Mouse (Mus musculus): ENCODE data around the gene Ss18l2. TPM values are rescaled to one million over a fixed set of nuclear protein-coding genes. Genes with fewer than 3 reads are reported as not detected.

Ss18l2 gene
- 18.4 and 22.2 TPM in 2 replicates for polyA plus RNA-seq (2012; rRNA removed)

DNA sequence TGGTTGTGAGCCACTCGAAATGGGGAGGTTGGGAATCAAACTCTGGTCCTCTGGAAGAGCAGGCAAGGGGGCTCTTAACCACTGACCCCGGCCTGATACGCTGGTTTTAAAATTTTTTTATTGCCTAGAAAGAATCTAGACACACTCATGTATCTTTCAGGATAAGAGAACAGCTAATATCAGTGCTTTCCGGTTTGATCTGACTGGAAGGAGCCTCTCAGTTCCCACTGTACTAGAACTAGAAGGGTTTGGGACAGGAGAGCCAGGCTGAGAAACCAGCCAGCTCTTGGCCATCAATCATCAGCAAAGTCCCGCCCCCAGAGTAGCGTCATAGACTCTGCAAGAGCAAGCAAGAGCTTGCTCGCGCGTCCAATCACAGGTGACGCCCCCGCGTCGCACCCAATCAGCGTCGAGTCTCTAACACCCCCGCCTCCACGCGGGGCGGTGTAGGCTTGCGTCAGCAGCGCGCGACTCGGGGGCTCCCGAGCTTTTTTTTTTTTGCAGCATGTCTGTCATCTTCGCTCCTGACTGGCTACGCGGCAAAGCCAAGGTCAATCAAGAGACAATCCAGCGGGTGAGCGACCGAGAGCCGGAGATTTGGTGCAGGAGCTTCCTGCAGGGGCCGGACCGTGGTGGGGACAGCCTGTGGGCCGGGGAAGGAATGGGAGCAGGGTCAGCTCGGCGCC is at the start of gene Ss18l2:
Gene Ss18l2 (plus strand): TSS at position 432 of the 686 bp plus-strand sequence.
- WGBS = 5% methylated on average over 37 of the region's 37 CpGs
- DNase-seq = peak; percentile 98
- TF ChIP-seq CTCF (IDR thresholded peaks at IDR 0.05; ENCODE audit: insufficient read depth, low read length) (no peak), POLR2A (IDR thresholded peaks at IDR 0.05; ENCODE audit: borderline replicate concordance, extremely low read depth, low read depth, low read length) (peak; percentile 22; the same call in 1 of the 2 replicates)
- Histone ChIP-seq H3K4me3 (replicated peaks; ENCODE audit: extremely low read depth, low read depth, low read length) (peak within 1 kb of the TSS; percentile 75), H3K4me1 (ENCODE audit: control insufficient read depth, insufficient read depth, low read length) (peaks cover 5% of the 10 kb centered on the region; the same call in 1 of the 2 replicates)

DNA sequence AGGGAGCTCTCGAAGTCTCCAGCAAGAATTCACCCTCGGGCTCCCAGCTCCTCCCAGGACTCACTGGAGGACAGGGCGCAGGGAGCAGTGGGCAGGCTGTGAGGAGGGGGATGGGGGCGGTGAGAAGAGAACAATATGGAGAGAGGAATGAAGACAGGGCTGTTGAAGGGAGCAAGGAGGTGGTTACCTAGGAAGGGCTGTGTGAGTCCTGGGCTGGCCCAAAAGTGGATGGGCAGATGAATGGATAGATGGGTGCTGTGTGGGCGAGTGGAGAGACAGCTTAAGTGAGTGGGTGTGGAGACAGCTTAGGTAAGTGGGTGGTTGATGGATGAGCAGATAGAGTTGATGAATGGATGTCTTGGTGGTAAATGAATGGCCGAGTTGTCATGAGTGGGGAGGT is 46.7 kb upstream of the Ss18l2 start:
- 75% methylated on average over 6 of the region's 6 CpGs for WGBS
- H3K4me1 ChIP-seq (ENCODE audit: control insufficient read depth, insufficient read depth, low read length) = no peaks in the 10 kb centered on the region
- H3K4me3 ChIP-seq (replicated peaks; ENCODE audit: extremely low read depth, low read depth, low read length) = no peak overlapping the region
- TF ChIP-seq POLR2A (IDR thresholded peaks at IDR 0.05; ENCODE audit: borderline replicate concordance, extremely low read depth, low read depth, low read length) (no peak), CTCF (IDR thresholded peaks at IDR 0.05; ENCODE audit: insufficient read depth, low read length) (no peak)
- DNase-seq = no peak

DNA sequence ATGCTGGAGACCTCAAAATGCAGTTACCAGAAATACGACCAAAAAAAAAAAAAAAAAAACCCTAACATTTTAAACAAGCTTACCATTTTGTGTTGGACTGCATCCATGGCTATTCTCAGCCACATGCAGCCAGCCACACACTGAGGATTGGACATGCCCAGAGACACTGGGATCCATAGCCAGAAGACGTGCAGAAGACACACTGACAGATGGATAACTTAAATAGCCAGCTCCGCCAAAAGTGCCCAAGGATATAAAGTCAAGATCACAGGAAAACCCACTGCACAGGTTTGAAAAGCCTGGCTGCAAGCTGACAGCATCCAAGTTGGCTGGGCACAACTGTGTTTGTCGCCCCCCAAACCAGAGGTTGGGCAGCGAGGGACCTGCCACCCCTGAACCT is 46.0 kb upstream of the Ss18l2 start:
- 80% methylated on average over 5 of the region's 5 CpGs for WGBS
- DNase-seq = no peak
- TF ChIP-seq CTCF (IDR thresholded peaks at IDR 0.05; ENCODE audit: insufficient read depth, low read length) (no peak), POLR2A (IDR thresholded peaks at IDR 0.05; ENCODE audit: borderline replicate concordance, extremely low read depth, low read depth, low read length) (no peak)
- H3K4me3 ChIP-seq (replicated peaks; ENCODE audit: extremely low read depth, low read depth, low read length) = no peak overlapping the region
- H3K4me1 ChIP-seq (ENCODE audit: control insufficient read depth, insufficient read depth, low read length) = peaks cover under 1% of the 10 kb centered on the region; the same call in 1 of the 2 replicates

DNA sequence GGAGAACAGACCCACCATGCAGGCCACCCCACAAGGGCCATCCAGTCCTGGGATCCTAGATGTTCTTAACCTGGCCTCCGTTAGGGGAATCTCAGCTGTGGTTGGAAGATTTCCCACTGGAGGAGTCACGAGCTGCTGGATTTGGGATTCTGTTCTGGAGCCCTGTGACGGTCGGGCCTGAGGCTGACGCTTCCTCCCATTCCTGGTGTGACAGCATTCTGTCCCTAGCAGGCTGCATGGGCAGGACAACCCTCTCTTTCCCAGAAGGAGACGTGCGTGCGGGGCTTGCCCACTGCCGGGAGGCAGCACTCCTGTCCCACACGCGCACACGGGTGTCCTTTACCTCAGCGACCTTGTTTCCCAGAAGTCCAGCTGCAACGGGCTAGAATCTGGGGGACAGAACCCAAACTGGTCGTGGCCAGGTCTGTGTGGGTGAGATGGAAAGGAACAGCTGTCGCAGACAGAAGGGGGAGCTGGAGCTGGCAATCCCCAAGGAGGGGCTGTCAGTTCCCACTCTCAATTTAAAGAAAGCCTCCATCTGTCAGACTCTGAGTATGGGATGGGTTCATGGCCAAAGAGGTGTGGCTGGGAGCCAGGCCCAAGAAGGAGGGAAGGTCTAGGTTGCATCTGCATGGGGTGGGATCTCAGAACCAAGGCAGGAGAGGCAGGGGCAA is 43.0 kb upstream of the Ss18l2 start:
- TF ChIP-seq CTCF (IDR thresholded peaks at IDR 0.05; ENCODE audit: insufficient read depth, low read length) (no peak), POLR2A (IDR thresholded peaks at IDR 0.05; ENCODE audit: borderline replicate concordance, extremely low read depth, low read depth, low read length) (no peak)
- H3K4me1 ChIP-seq (ENCODE audit: control insufficient read depth, insufficient read depth, low read length) = peaks cover 11% of the 10 kb centered on the region
- no peak overlapping the region for H3K4me3 ChIP-seq (replicated peaks; ENCODE audit: extremely low read depth, low read depth, low read length)
- DNase-seq = no peak
- 65% methylated on average over 16 of the region's 16 CpGs for WGBS

DNA sequence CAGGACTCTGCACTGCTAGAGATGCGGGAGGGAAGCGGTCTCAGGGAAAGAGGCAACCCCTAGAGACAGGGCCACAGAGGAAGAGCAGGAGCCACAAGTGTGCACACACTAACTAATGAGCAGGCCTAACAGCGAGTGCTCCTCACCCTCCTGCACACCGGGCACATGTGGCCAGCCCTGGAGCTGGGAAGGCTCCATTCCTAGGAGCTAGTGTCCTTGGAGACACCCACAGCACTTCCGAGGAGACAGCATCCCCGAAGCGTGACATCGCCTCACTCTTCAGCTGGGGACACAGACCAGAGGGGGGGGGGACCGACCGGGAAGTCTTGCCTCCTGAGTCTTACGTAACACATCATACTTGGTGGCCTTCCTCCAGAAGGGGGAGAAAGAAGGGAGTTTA is 42.3 kb upstream of the Ss18l2 start:
- no peak overlapping the region for H3K4me3 ChIP-seq (replicated peaks; ENCODE audit: extremely low read depth, low read depth, low read length)
- no peak for TF ChIP-seq POLR2A (IDR thresholded peaks at IDR 0.05; ENCODE audit: borderline replicate concordance, extremely low read depth, low read depth, low read length)
- TF ChIP-seq CTCF (IDR thresholded peaks at IDR 0.05; ENCODE audit: insufficient read depth, low read length) = no peak
- no peak for DNase-seq
- peaks cover 16% of the 10 kb centered on the region for H3K4me1 ChIP-seq (ENCODE audit: control insufficient read depth, insufficient read depth, low read length)
- 59% methylated on average over 11 of the region's 11 CpGs for WGBS

DNA sequence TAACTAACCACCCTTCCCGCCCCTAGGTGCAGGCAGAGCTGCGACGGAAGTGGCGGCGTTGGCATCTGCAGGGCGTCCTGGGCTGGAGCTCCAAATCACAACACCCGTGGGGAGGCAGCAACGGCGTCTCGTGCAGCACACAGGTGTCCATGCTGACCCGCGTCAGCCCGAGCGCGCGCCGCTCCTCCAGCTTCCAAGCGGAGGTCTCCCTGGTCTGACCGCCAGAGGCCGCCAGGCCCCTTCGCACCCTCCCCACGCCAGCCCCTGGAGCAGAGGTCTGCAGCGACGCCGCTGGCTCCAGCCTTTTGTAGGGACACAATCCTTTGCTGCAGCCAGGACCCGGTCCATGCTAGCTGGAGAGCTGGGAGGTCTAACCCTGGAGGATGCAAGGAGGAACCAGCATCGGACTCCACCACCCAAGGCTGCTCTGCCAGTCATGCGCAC is 40.8 kb upstream of the Ss18l2 start:
- TF ChIP-seq CTCF (IDR thresholded peaks at IDR 0.05; ENCODE audit: insufficient read depth, low read length) = peak; percentile 59
- no peak for TF ChIP-seq POLR2A (IDR thresholded peaks at IDR 0.05; ENCODE audit: borderline replicate concordance, extremely low read depth, low read depth, low read length)
- Histone ChIP-seq H3K4me1 (ENCODE audit: control insufficient read depth, insufficient read depth, low read length) (peaks cover 16% of the 10 kb centered on the region), H3K4me3 (replicated peaks; ENCODE audit: extremely low read depth, low read depth, low read length) (peak overlapping the region; percentile 33)
- DNase-seq = peak; percentile 65
- WGBS = 1% methylated on average over 28 of the region's 28 CpGs

DNA sequence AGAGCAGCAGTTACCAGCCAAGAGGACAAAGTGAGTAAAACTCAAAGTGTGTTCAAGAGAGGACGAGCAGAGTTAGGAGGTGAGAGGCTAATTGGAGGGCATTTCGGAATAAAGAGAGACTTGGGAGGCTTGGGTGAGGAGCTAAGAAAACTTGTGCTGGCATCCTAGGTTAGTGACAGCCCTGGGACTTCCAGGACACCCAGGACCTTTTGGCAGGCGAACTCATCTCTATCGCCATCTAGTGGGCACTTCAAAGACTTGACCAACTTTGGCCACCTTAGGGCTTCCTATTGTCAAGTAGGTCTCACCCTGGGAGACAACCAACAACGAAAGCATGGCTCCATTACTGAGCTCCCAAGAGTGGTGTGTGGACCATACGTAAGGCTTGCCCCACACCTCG is 38.8 kb upstream of the Ss18l2 start:
- DNase-seq = peak; percentile 40
- TF ChIP-seq CTCF (IDR thresholded peaks at IDR 0.05; ENCODE audit: insufficient read depth, low read length) (peak; percentile 78), POLR2A (IDR thresholded peaks at IDR 0.05; ENCODE audit: borderline replicate concordance, extremely low read depth, low read depth, low read length) (no peak)
- peaks cover 16% of the 10 kb centered on the region for H3K4me1 ChIP-seq (ENCODE audit: control insufficient read depth, insufficient read depth, low read length)
- no peak overlapping the region for H3K4me3 ChIP-seq (replicated peaks; ENCODE audit: extremely low read depth, low read depth, low read length)
- WGBS = 34% methylated on average over 7 of the region's 7 CpGs

DNA sequence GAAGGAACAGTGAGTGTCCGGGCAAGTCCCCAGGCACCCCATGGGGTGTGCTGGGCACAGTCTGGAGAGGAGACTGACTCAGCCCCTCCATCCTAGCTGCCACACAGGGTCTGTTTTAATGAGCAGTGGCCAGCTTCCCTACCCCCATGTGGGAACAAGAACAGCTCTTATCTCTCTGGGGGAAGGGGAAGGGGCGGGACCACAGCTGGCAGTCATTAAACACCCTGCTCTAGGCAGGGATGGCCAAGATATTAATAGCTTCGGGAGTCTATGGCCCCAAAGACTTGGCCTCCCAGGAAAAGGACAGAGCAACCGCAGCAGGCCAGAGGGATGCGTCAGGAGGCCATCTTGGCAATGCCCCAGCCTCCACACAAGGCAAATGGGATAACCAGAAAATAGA is 37.8 kb upstream of the Ss18l2 start:
- 31% methylated on average over 5 of the region's 5 CpGs for WGBS
- TF ChIP-seq POLR2A (IDR thresholded peaks at IDR 0.05; ENCODE audit: borderline replicate concordance, extremely low read depth, low read depth, low read length) (no peak), CTCF (IDR thresholded peaks at IDR 0.05; ENCODE audit: insufficient read depth, low read length) (no peak)
- no peak for DNase-seq
- no peak overlapping the region for H3K4me3 ChIP-seq (replicated peaks; ENCODE audit: extremely low read depth, low read depth, low read length)
- peaks cover 26% of the 10 kb centered on the region for H3K4me1 ChIP-seq (ENCODE audit: control insufficient read depth, insufficient read depth, low read length)

DNA sequence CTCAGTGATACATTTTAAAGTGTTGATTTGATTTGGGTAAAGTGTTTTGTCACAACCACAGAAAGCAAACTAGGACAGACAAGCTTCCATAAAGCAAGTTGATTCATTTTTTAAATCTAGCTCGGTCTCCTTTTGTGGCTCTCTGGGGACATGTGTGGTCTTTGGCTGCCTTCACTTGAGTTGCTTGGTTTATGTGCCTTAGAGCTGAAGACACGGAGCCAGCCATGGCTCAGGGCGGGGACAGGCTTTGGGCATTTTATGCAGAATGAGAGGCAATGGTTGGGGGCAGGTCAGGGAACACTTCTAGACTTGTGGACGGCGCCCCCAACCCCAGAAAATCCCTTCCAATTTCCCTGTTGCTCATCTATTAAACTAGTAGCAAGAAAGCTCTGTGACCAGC is 36.4 kb upstream of the Ss18l2 start:
- 86% methylated on average over 5 of the region's 5 CpGs for WGBS
- no peak for TF ChIP-seq POLR2A (IDR thresholded peaks at IDR 0.05; ENCODE audit: borderline replicate concordance, extremely low read depth, low read depth, low read length)
- TF ChIP-seq CTCF (IDR thresholded peaks at IDR 0.05; ENCODE audit: insufficient read depth, low read length) = no peak
- DNase-seq = no peak
- H3K4me1 ChIP-seq (ENCODE audit: control insufficient read depth, insufficient read depth, low read length) = peaks cover 34% of the 10 kb centered on the region
- H3K4me3 ChIP-seq (replicated peaks; ENCODE audit: extremely low read depth, low read depth, low read length) = no peak overlapping the region

DNA sequence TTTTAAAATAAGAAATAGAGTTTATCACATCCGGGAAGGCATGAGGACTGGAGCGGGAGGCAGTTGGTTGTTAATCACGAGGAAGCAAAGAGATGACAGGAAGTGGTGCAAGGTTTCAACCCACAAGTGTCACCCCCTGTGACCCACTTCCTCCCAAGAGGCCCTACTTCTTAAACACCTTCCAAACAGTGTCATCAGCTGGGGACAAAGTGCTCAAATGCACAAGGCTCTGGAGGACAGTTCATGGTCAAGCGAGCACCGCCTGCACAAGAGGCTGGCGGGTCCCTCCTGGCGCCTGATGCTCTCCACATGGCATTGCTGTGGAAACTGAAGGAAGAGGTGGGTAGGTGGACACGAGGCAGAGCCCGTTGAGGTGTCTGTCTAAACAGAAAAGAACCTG is 35.1 kb upstream of the Ss18l2 start:
- Histone ChIP-seq H3K4me3 (replicated peaks; ENCODE audit: extremely low read depth, low read depth, low read length) (no peak overlapping the region), H3K4me1 (ENCODE audit: control insufficient read depth, insufficient read depth, low read length) (peaks cover 35% of the 10 kb centered on the region)
- 71% methylated on average over 9 of the region's 9 CpGs for WGBS
- no peak for DNase-seq
- no peak for TF ChIP-seq CTCF (IDR thresholded peaks at IDR 0.05; ENCODE audit: insufficient read depth, low read length)
- no peak for TF ChIP-seq POLR2A (IDR thresholded peaks at IDR 0.05; ENCODE audit: borderline replicate concordance, extremely low read depth, low read depth, low read length)
